29 mouse cellular contexts compared by ENCODE assay signal in the genomic region with DNA sequence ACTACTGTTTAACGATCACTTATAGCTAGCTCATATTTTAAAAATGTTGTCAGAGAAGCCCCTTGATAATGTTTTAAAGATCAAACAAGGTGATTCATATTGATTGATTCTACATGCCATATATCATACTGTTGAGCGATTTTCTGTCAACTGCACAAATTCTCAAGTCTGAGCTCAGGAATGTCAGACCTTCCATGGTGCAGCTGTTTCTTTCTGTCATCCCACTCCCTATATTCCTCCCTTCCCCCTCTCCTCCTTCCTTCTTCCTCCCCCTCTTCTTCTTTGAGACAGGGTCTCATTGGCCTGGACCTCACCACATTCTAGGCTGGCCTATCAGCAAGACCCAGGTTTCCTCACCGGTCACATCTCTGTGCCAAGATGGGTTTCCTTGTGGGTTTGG. TPM values are rescaled to one million over a fixed set of nuclear protein-coding genes. Genes with fewer than 3 reads are reported as not detected.
DNase-seq lines count a peak whose midpoint lies in the region; ATAC-seq lines count a peak whose summit lies in the region.
"Had no signal": no experiment of that assay in that cellular context is flagged by ENCODE, and none has a peak within 500 bp of the region (broad histone marks: within the 10 kb centered on the region; RNA-seq: fewer than 3 reads in every experiment).

No protein-coding gene starts in this region.

- peak; percentile 19 for DNase-seq in embryo, embryonic 11.5 days (ENCODE audit: low read depth, low spot score)
- DNase-seq in embryo, embryonic 10.5 days (ENCODE audit: low spot score): no peak
- DNase-seq in heart, adult 11 months: no peak
- DNase-seq in 416B (ENCODE audit: low read depth): peak; percentile 50
- DNase-seq in forelimb bud, embryonic 11.5 days (ENCODE audit: low read depth, low spot score): peak; percentile 14
- DNase-seq in c-Kit-positive CD71-positive TER-119-positive erythroid progenitor cells, embryonic 14.5 days (ENCODE audit: low spot score): no peak
- no peak for DNase-seq in left cerebral cortex, postnatal 4 days
- DNase-seq: adrenal gland, adult 2 months; adrenal gland, postnatal 14 days; B cell, adult 2 months; cerebellum, adult 18-20 months; cerebellum, adult 9-10 months; cerebellum, postnatal 14 days; embryo, embryonic 11 days; gastrocnemius, adult 2 months; gastrocnemius, postnatal 14 days; heart, adult 2 months; heart, postnatal 4 days; kidney, adult 2 months had no signal

- H3K4me1 ChIP-seq in heart, embryonic 13.5 days: peaks cover 73% of the 10 kb centered on the region
- H3K4me1 ChIP-seq: hindbrain, embryonic 15.5 days had no signal

- no peak overlapping the region for H3K4me3 ChIP-seq in heart, embryonic 13.5 days
- H3K4me3 ChIP-seq: forebrain, embryonic 10.5 days; forebrain, embryonic 13.5 days; gastrocnemius, adult 2 months; heart, adult 2 months; heart, embryonic 12.5 days; hindbrain, embryonic 12.5 days; hindbrain, embryonic 15.5 days had no signal

- H3K36me3 ChIP-seq in heart, embryonic 13.5 days: no peaks in the 10 kb centered on the region
- H3K36me3 ChIP-seq: forebrain, embryonic 10.5 days; heart, embryonic 12.5 days; hindbrain, embryonic 12.5 days; hindbrain, embryonic 15.5 days had no signal

- no peaks in the 10 kb centered on the region for H3K27me3 ChIP-seq in heart, embryonic 13.5 days (replicated peaks)
- H3K27me3 ChIP-seq: forebrain, embryonic 13.5 days; heart, embryonic 12.5 days; hindbrain, embryonic 12.5 days; hindbrain, embryonic 15.5 days had no signal

- intact Hi-C loops in left cerebral cortex, postnatal 4 days (cut with DNase I): no loop called here

- H3K9ac ChIP-seq in heart, embryonic 13.5 days: no peak overlapping the region
- H3K9ac ChIP-seq: forebrain, embryonic 13.5 days; heart, embryonic 12.5 days; hindbrain, embryonic 12.5 days; hindbrain, embryonic 15.5 days had no signal

- no peak for ATAC-seq in heart, embryonic 13.5 days (ENCODE audit: extremely low read depth, insufficient number of reproducible peaks, low FRiP score, low TSS enrichment)
- ATAC-seq: CD4-positive, CD25-positive, alpha-beta regulatory T cell, adult 4 months; forebrain, embryonic 13.5 days; forebrain, embryonic 16.5 days; intestine, postnatal 0 days had no signal

- H3K4me2 ChIP-seq in heart, embryonic 13.5 days: no peak overlapping the region
- H3K4me2 ChIP-seq: forebrain, embryonic 13.5 days; hindbrain, embryonic 12.5 days; hindbrain, embryonic 15.5 days had no signal

- WGBS in heart, embryonic 13.5 days: 74% methylated on average over 3 of the region's 3 CpGs

- no peaks in the 10 kb centered on the region for H3K9me3 ChIP-seq in heart, embryonic 13.5 days
- H3K9me3 ChIP-seq: forebrain, embryonic 10.5 days; forebrain, embryonic 13.5 days; heart, embryonic 12.5 days; hindbrain, embryonic 12.5 days; hindbrain, embryonic 15.5 days had no signal

- H3K27ac ChIP-seq in heart, embryonic 13.5 days (replicated peaks): peak overlapping the region; percentile 83
- H3K27ac ChIP-seq: forebrain, embryonic 10.5 days; forebrain, embryonic 13.5 days; gastrocnemius, adult 2 months; hindbrain, embryonic 12.5 days; hindbrain, embryonic 15.5 days had no signal

RNA-seq across cellular contexts. Expression of a gene that starts 12.0 kb away (rescaled TPM):
- polyA plus RNA-seq in heart, embryonic 13.5 days (2015; fragmentation: Nextera tagmentation; extraction: Ambion mirVana): 53.4 and 57.1 TPM in 2 replicates
- total RNA-seq in left cerebral cortex, postnatal 4 days (2021): 1 to 10 TPM; 3.3 to 4.0 TPM
- total RNA-seq: MEL had no signal
- polyA plus RNA-seq: CD4-positive, CD25-positive, alpha-beta regulatory T cell, adult 4 months had no signal

Comparison
In these comparisons a context has a peak if more than half of its experiments do, and no peak if none do; other contexts are left out.
1. DNase-seq: peak in embryo, embryonic 11.5 days (single experiment), 416B (single experiment) and forelimb bud, embryonic 11.5 days (single experiment); none in embryo, embryonic 10.5 days (single experiment), heart, adult 11 months (single experiment), c-Kit-positive CD71-positive TER-119-positive erythroid progenitor cells, embryonic 14.5 days (single experiment) and left cerebral cortex, postnatal 4 days (single experiment).